In genomic region chr7:109768699-109769383, GRCm38 (mm10) we compare ENCODE assay signal across 27 mouse cellular contexts. TPM values are rescaled to one million over a fixed set of nuclear protein-coding genes. Genes with fewer than 3 reads are reported as not detected.
DNase-seq lines count a peak whose midpoint lies in the region; ATAC-seq and TF ChIP-seq lines count a peak whose summit lies in the region.
"Had no signal": no experiment of that assay in that cellular context is flagged by ENCODE, and none has a peak within 500 bp of the region (broad histone marks: within the 10 kb centered on the region; RNA-seq: fewer than 3 reads in every experiment).

No protein-coding gene starts in this region.

- TF ChIP-seq CTCF in liver, embryonic 14.5 days (IDR thresholded peaks at IDR 0.05; ENCODE audit: low read depth) = no peak
- no peak for TF ChIP-seq CTCF in MEL (IDR thresholded peaks at IDR 0.05 in 2 of 3, conservative IDR thresholded peaks at IDR 0.05 in 1 of 3; ENCODE audit: control insufficient read depth in 1 of 3, insufficient read depth in 1 of 3, low read depth in 2 of 3, low read length in 3 of 3, poor library complexity in 1 of 3, severe bottlenecking in 1 of 3)

- H3K9ac ChIP-seq in liver, embryonic 14.5 days (replicated peaks) = no peak overlapping the region
- H3K9ac ChIP-seq in liver, embryonic 11.5 days (ENCODE audit: low read depth, low read length) = no peak overlapping the region
- no peak overlapping the region for H3K9ac ChIP-seq in MEL (ENCODE audit: control insufficient read depth, low read depth, low read length, poor library complexity, severe bottlenecking)
- H3K9ac ChIP-seq: embryonic facial prominence, embryonic 13.5 days; hindbrain, embryonic 12.5 days had no signal

- peak; percentile 51; the same call in 1 of the 2 replicates for ATAC-seq in liver, embryonic 14.5 days (ENCODE audit: insufficient read depth)
- ATAC-seq in liver, embryonic 11.5 days (replicated peaks; ENCODE audit: low FRiP score) = no peak; the same call in 1 of the 2 replicates
- ATAC-seq in erythroid progenitor cell, adult 5-6 weeks (replicated peaks; ENCODE audit: low FRiP score, poor library complexity, severe bottlenecking) = 0 out of 2 replicates have a peak, but pooled peaks have one; percentile 26
- ATAC-seq: activated CD4-positive, CD25-positive, alpha-beta regulatory T cell, adult 4 months; forebrain, embryonic 14.5 days; hindbrain, embryonic 16.5 days; inflammation-experienced regulatory T-cells, adult 6 months; intestine, postnatal 0 days had no signal

- no peak overlapping the region for H3K27ac ChIP-seq in liver, embryonic 14.5 days
- H3K27ac ChIP-seq in liver, embryonic 11.5 days (ENCODE audit: low read depth, low read length) = no peak overlapping the region
- peak overlapping the region; percentile 94 for H3K27ac ChIP-seq in MEL (ENCODE audit: control insufficient read depth, low read depth, low read length)
- H3K27ac ChIP-seq: embryonic facial prominence, embryonic 13.5 days; heart, embryonic 10.5 days; hindbrain, embryonic 12.5 days had no signal

- H3K4me3 ChIP-seq in liver, embryonic 14.5 days (ENCODE audit: insufficient read depth in 1 of 2, low read depth in 2 of 2, low read length in 2 of 2) = no peak overlapping the region
- H3K4me3 ChIP-seq in liver, embryonic 11.5 days (ENCODE audit: low read depth, low read length) = no peak overlapping the region
- H3K4me3 ChIP-seq in MEL (ENCODE audit: control insufficient read depth in 1 of 2, insufficient read depth in 1 of 2, low read depth in 2 of 2, low read length in 2 of 2) = no peak overlapping the region
- H3K4me3 ChIP-seq: embryonic facial prominence, embryonic 13.5 days; heart, embryonic 10.5 days; hindbrain, embryonic 12.5 days had no signal

- no peak for TF ChIP-seq RAD21 in MEL (IDR thresholded peaks at IDR 0.05; ENCODE audit: low read depth, low read length)

- H3K9me3 ChIP-seq in liver, embryonic 14.5 days (ENCODE audit: control insufficient read depth, low read length) = no peaks in the 10 kb centered on the region
- H3K9me3 ChIP-seq in liver, embryonic 11.5 days (ENCODE audit: control insufficient read depth, low read length) = no peaks in the 10 kb centered on the region
- no peaks in the 10 kb centered on the region for H3K9me3 ChIP-seq in MEL (replicated peaks; ENCODE audit: insufficient read depth, low read length)
- H3K9me3 ChIP-seq: embryonic facial prominence, embryonic 13.5 days; heart, embryonic 10.5 days; hindbrain, embryonic 12.5 days had no signal

- WGBS in liver, embryonic 14.5 days (ENCODE audit: insufficient replicate concordance) = 6% methylated on average over 2 of the region's 2 CpGs
- WGBS in liver, embryonic 11.5 days = 23% methylated on average over 2 of the region's 2 CpGs

- no peaks in the 10 kb centered on the region for H3K27me3 ChIP-seq in liver, embryonic 14.5 days (ENCODE audit: control insufficient read depth, insufficient read depth, low read length)
- H3K27me3 ChIP-seq in liver, embryonic 11.5 days (replicated peaks; ENCODE audit: control insufficient read depth, insufficient read depth, low read length) = no peaks in the 10 kb centered on the region
- no peaks in the 10 kb centered on the region for H3K27me3 ChIP-seq in MEL (ENCODE audit: control insufficient read depth in 1 of 2, insufficient read depth in 2 of 2, low read length in 2 of 2)
- H3K27me3 ChIP-seq: CH12.LX; embryonic facial prominence, embryonic 13.5 days; hindbrain, embryonic 12.5 days had no signal

- no peak for DNase-seq in liver, embryonic 14.5 days (ENCODE audit: low read depth in 3 of 3, low spot score in 3 of 3)
- no peak for DNase-seq in liver, embryonic 11.5 days (ENCODE audit: low spot score)
- peak; percentile 80 for DNase-seq in MEL (ENCODE audit: low read depth, low spot score)
- DNase-seq in naive thymus-derived CD4-positive, alpha-beta T cell, adult 2 months (ENCODE audit: low read depth) = peak; percentile 48
- no peak for DNase-seq in spleen, postnatal 10 days (ENCODE audit: low spot score in 2 of 2)
- DNase-seq in adrenal gland, postnatal 10 days = no peak
- DNase-seq in cerebellum, adult 18-20 months = no peak
- DNase-seq: adrenal gland, postnatal 25 days; cerebellum, adult 8-10 months; cerebellum, postnatal 25 days; gastrocnemius, postnatal 10 days; heart, adult 18-20 months; heart, postnatal 10 days; heart, postnatal 4 days had no signal

- H3K79me2 ChIP-seq in MEL (ENCODE audit: control insufficient read depth, insufficient read depth, low read length, poor library complexity) = no peaks in the 10 kb centered on the region

- H3K36me3 ChIP-seq in liver, embryonic 14.5 days (replicated peaks; ENCODE audit: control insufficient read depth, insufficient read depth, low read depth) = no peaks in the 10 kb centered on the region
- H3K36me3 ChIP-seq in liver, embryonic 11.5 days (ENCODE audit: control insufficient read depth, insufficient read depth, low read length) = no peaks in the 10 kb centered on the region
- peaks cover 0 to 45% of the 10 kb centered on the region in 2 experiments; a peak in 2 of 4 replicates for H3K36me3 ChIP-seq in MEL (ENCODE audit: control insufficient read depth in 1 of 2, insufficient read depth in 2 of 2, low read length in 2 of 2)
- H3K36me3 ChIP-seq: embryonic facial prominence, embryonic 13.5 days; heart, embryonic 10.5 days; hindbrain, embryonic 12.5 days had no signal

- peaks cover 24 to 29% of the 10 kb centered on the region in 2 experiments for H3K4me1 ChIP-seq in liver, embryonic 14.5 days (replicated peaks; ENCODE audit: control insufficient read depth in 2 of 2, insufficient read depth in 2 of 2, low read length in 1 of 2)
- peaks cover 8% of the 10 kb centered on the region; the same call in 1 of the 2 replicates for H3K4me1 ChIP-seq in liver, embryonic 11.5 days (replicated peaks; ENCODE audit: control insufficient read depth, insufficient read depth, low read length)
- peaks cover 9 to 33% of the 10 kb centered on the region in 2 experiments for H3K4me1 ChIP-seq in MEL (ENCODE audit: control insufficient read depth in 1 of 2, insufficient read depth in 2 of 2, low read length in 2 of 2)
- H3K4me1 ChIP-seq: embryonic facial prominence, embryonic 13.5 days; heart, embryonic 10.5 days; hindbrain, embryonic 12.5 days had no signal

- H3K4me2 ChIP-seq in liver, embryonic 14.5 days (ENCODE audit: low read depth) = peak overlapping the region; percentile 13; the same call in 1 of the 2 replicates
- no peak overlapping the region for H3K4me2 ChIP-seq in liver, embryonic 11.5 days
- H3K4me2 ChIP-seq: embryonic facial prominence, embryonic 13.5 days; hindbrain, embryonic 12.5 days had no signal

- no peak for TF ChIP-seq EP300 in liver, embryonic 14.5 days (IDR thresholded peaks at IDR 0.05; ENCODE audit: low read depth)
- TF ChIP-seq EP300 in MEL (IDR thresholded peaks at IDR 0.05; ENCODE audit: low read depth in 1 of 2, low read length in 2 of 2) = peak; percentile 70 to 71

- 0 out of 4 replicates have a peak, but pooled peaks of 1 of the 2 experiments have one; percentile 15 for TF ChIP-seq POLR2A in MEL (IDR thresholded peaks at IDR 0.05; ENCODE audit: control insufficient read depth in 1 of 2, insufficient read depth in 1 of 2, low read depth in 1 of 2, low read length in 2 of 2, poor library complexity in 1 of 2)

RNA-seq across cellular contexts. Expression of gene Nrip3, which starts 13.0 kb away (rescaled TPM):
- 0.10 and 0.22 TPM in 2 replicates for polyA plus RNA-seq in liver, embryonic 14.5 days (2012; rRNA removed)
- polyA plus RNA-seq in liver, embryonic 14.5 days (2014; fragmentation: Nextera tagmentation; extraction: Ambion mirVana) = 0.13 and 0.23 TPM in 2 replicates
- polyA plus RNA-seq in liver, embryonic 11.5 days (2014; fragmentation: Nextera tagmentation; extraction: Ambion mirVana) = 0.30 and 0.52 TPM in 2 replicates
- total RNA-seq in MEL (2012; rRNA removed) = not detected in 2 replicates
- polyA plus RNA-seq in MEL (2012; ENCODE audit: insufficient read depth in 1 of 2, insufficient read length in 2 of 2, low read depth in 1 of 2, low replicate concordance in 2 of 2, missing spikeins in 1 of 2) = not detected
- total RNA-seq in erythroid progenitor cell, adult 5-6 weeks (2015; ENCODE audit: low replicate concordance) = 18.9 and 22.0 TPM in 2 replicates
- 25.0 and 38.0 TPM in 2 replicates for total RNA-seq in erythroid progenitor cell, adult 5-6 weeks (2017; ENCODE audit: low replicate concordance)
- 1 to 10 TPM; 1.2 to 1.4 TPM for total RNA-seq in adrenal gland, postnatal 10 days (2021)

RNA-seq across cellular contexts. Expression of gene Tmem9b, which starts 16.2 kb away (rescaled TPM):
- polyA plus RNA-seq in liver, embryonic 14.5 days (2012; rRNA removed) = 14.3 and 15.9 TPM in 2 replicates
- 40.8 and 41.0 TPM in 2 replicates for polyA plus RNA-seq in liver, embryonic 14.5 days (2014; fragmentation: Nextera tagmentation; extraction: Ambion mirVana)
- 51.0 and 57.2 TPM in 2 replicates for polyA plus RNA-seq in liver, embryonic 11.5 days (2014; fragmentation: Nextera tagmentation; extraction: Ambion mirVana)
- total RNA-seq in MEL (2012; rRNA removed) = 25.1 and 30.6 TPM in 2 replicates
- 10 to 100 TPM in 1 of 2 experiments, not detected in 1; 26.4 TPM for polyA plus RNA-seq in MEL (2012; ENCODE audit: insufficient read depth in 1 of 2, insufficient read length in 2 of 2, low read depth in 1 of 2, low replicate concordance in 2 of 2, missing spikeins in 1 of 2)
- total RNA-seq in erythroid progenitor cell, adult 5-6 weeks (2015; ENCODE audit: low replicate concordance) = 57.8 and 63.1 TPM in 2 replicates
- 22.2 and 22.6 TPM in 2 replicates for total RNA-seq in erythroid progenitor cell, adult 5-6 weeks (2017; ENCODE audit: low replicate concordance)
- 10 to 100 TPM; 36.3 to 36.7 TPM for total RNA-seq in adrenal gland, postnatal 10 days (2021)

RNA-seq across cellular contexts. Expression of gene Ascl3, which starts 37.3 kb away (rescaled TPM):
- not detected in 2 replicates for polyA plus RNA-seq in liver, embryonic 14.5 days (2012; rRNA removed)
- polyA plus RNA-seq in liver, embryonic 14.5 days (2014; fragmentation: Nextera tagmentation; extraction: Ambion mirVana) = not detected in 2 replicates
- not detected in 2 replicates for polyA plus RNA-seq in liver, embryonic 11.5 days (2014; fragmentation: Nextera tagmentation; extraction: Ambion mirVana)
- total RNA-seq in MEL (2012; rRNA removed) = not detected in 2 replicates
- polyA plus RNA-seq in MEL (2012; ENCODE audit: insufficient read depth in 1 of 2, insufficient read length in 2 of 2, low read depth in 1 of 2, low replicate concordance in 2 of 2, missing spikeins in 1 of 2) = not detected
- total RNA-seq in erythroid progenitor cell, adult 5-6 weeks (2015; ENCODE audit: low replicate concordance) = not detected in 2 replicates
- not detected in 2 replicates for total RNA-seq in erythroid progenitor cell, adult 5-6 weeks (2017; ENCODE audit: low replicate concordance)
- total RNA-seq in adrenal gland, postnatal 10 days (2021) = not detected
- total RNA-seq: adrenal gland, postnatal 25 days; CH12.LX; gastrocnemius, postnatal 10 days; gastrocnemius, postnatal 4 days; heart, adult 18-20 months; heart, postnatal 10 days; heart, postnatal 4 days had no signal
- polyA plus RNA-seq: activated CD4-positive, CD25-positive, alpha-beta regulatory T cell, adult 4 months; embryonic facial prominence, embryonic 13.5 days; forebrain, embryonic 14.5 days; heart, embryonic 10.5 days; heart, embryonic 14.5 days; hindbrain, embryonic 12.5 days had no signal

RNA-seq across cellular contexts. Expression of gene BC051019, which starts 45.2 kb away (rescaled TPM):
- polyA plus RNA-seq in liver, embryonic 14.5 days (2012; rRNA removed) = 0.03 and 0.07 TPM in 2 replicates
- polyA plus RNA-seq in liver, embryonic 14.5 days (2014; fragmentation: Nextera tagmentation; extraction: Ambion mirVana) = 0.11 and 0.19 TPM in 2 replicates
- 0.10 and 0.47 TPM in 2 replicates for polyA plus RNA-seq in liver, embryonic 11.5 days (2014; fragmentation: Nextera tagmentation; extraction: Ambion mirVana)
- total RNA-seq in MEL (2012; rRNA removed) = 0.10 TPM in 1 of 2 replicates, not detected in the other
- polyA plus RNA-seq in MEL (2012; ENCODE audit: insufficient read depth in 1 of 2, insufficient read length in 2 of 2, low read depth in 1 of 2, low replicate concordance in 2 of 2, missing spikeins in 1 of 2) = under 1 TPM in 1 of 2 experiments, not detected in 1; 0.39 TPM
- not detected in 2 replicates for total RNA-seq in erythroid progenitor cell, adult 5-6 weeks (2015; ENCODE audit: low replicate concordance)
- total RNA-seq in erythroid progenitor cell, adult 5-6 weeks (2017; ENCODE audit: low replicate concordance) = not detected in 2 replicates
- not detected for total RNA-seq in adrenal gland, postnatal 10 days (2021)
- total RNA-seq: adrenal gland, adult 18-20 months; adrenal gland, postnatal 25 days; gastrocnemius, postnatal 10 days; gastrocnemius, postnatal 4 days; heart, postnatal 10 days; heart, postnatal 4 days had no signal
- polyA plus RNA-seq: heart, embryonic 10.5 days; heart, embryonic 14.5 days; intestine, postnatal 0 days had no signal

Comparison
In these comparisons a context has a peak if more than half of its experiments do, and no peak if none do; other contexts are left out.
1. DNase-seq: peak in MEL (single experiment) and naive thymus-derived CD4-positive, alpha-beta T cell, adult 2 months (single experiment); none in liver, embryonic 14.5 days (0 of 3), liver, embryonic 11.5 days (single experiment), spleen, postnatal 10 days (0 of 2), adrenal gland, postnatal 10 days (single experiment) and cerebellum, adult 18-20 months (0 of 2).
2. RNA of gene Nrip3, which starts 13.0 kb away (total RNA-seq): 18.9 to 38.0 TPM in erythroid progenitor cell, adult 5-6 weeks; 1.2 to 1.4 TPM in adrenal gland, postnatal 10 days and not detected in MEL; every median in the first group is over 4 times any median in the second.